Mouse (Mus musculus): Measurements from ENCODE around the gene Lypd5.
A peak's percentile ranks its signal among the peaks of the same experiment; 100 is the strongest.

Lypd5 gene

DNA sequence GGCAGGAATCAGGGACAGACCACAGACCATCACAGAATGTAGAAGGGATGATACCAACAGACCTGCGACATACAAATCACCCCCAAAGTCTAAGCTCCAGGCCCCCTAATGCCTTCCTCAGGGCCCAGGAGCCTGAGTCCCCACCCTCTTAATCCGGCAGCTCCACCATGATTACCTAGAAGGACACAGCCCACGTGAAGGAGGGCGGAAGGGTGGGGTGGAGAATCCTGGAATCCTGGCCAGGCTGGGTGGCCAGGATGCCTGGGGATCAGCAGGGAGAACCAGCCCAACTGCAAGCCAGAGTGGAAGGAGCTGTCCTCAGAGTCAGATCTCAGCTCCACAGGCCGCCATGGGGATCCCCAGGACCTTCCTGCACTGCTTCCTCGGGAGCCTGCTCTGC, at the start of gene Lypd5:
Gene Lypd5 (plus strand): TSS at position 301 of the 400 bp plus-strand sequence.
- no peak for DNase-seq (ENCODE audit: low spot score in 2 of 2)

DNA sequence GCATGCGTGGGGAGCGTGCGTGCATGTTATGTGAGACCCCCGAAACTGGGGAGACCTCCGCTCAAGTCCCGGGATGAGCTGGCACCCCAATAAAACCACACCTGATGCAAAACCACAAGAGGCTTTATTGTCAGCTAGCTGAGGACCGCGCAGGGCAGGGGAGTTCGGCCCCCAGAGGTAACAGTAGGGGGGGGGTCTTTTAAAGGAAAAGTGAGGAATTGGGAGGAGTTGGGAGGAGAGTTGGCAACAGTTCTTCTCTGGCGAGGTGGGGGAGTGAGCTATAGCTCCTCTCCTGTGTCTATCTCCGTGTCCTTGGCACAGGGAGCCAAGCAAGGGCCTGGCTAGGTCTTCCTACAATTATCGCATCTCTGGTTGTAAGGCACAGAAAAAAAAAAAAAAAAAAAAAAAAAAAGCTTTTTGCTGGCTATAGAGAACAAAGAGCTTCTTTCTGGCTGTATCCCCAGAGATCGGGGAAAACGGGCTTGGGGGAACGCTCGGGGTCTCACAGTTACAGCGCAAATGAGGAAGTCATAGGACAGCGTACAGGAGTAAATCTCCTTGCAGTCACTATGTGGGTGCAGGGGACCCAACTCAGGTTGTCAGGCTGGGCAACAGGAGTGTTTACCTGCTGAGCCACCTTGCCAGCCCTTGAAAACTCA, 49.0 kb upstream of the Lypd5 start:
- DNase-seq (ENCODE audit: low spot score in 2 of 2): no peak

DNA sequence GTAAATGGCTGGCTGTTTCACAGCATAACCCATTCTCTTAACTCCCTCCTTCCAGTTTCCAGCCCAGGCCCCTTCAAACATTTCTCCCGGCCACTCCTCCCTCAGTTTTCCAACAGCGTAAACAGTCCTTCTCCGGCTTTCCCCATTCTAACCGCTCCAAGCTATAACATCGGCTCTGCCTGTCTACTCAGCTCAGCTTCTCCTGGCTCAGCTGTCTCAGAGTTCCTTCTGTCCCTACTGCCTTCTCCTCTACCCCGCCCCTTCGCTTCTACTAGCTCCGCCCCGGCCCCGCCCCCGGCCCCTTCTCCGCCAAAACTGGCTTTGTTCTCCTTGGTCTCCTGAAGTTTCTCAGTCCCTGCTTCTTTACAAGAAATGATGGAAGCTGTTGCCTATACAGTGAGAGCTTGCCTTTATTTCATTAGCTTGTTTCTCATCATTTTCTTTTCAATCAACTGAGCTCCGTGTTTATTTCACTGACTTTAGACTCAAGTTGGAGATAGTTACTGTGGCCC, 48.2 kb upstream of the Lypd5 start, which contains the start of gene Zfp61:
Gene Zfp61 (minus strand): TSS at position 462 of the 512 bp plus-strand sequence.
- no peak for DNase-seq (ENCODE audit: low spot score in 2 of 2)

DNA sequence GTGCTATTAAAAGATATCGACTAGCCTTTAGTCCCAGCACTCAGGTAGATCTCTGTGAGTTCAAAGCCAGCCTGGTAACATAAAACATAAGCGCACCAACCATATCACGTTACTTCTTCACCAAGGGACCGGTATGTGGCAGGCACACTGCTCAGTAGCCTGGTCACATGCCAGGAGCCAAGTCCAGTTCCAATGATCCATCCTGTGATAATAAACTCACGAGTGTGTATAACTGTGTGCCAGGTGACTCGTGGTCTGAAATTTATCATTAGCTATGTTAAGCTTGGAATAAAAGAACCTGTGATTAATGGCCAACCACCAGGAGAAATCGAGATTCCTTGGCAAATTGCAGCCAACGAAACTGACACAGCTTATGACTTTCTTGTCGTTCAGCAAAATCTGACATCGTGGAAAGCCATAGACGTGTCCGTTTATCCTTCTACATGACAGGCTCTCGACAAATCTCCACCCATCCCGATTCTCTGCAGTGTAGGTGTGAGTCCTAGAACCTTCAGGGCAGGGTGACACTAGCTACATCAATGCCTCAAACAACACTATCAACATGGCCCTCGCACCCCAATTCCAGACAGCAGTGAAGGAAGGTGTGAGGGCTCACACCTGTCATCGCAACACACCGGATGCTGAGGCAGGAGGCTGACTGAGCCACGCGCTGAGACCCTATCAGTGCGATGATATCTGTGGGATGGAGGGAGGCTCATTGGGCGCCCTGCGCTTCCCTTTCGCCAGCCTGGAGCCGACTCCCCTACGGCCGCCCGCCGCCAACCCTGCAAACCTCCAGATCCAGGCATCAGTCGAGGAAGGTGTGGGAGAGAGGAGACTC, 33.0 kb upstream of the Lypd5 start:
- no peak for DNase-seq (ENCODE audit: low spot score in 2 of 2)

DNA sequence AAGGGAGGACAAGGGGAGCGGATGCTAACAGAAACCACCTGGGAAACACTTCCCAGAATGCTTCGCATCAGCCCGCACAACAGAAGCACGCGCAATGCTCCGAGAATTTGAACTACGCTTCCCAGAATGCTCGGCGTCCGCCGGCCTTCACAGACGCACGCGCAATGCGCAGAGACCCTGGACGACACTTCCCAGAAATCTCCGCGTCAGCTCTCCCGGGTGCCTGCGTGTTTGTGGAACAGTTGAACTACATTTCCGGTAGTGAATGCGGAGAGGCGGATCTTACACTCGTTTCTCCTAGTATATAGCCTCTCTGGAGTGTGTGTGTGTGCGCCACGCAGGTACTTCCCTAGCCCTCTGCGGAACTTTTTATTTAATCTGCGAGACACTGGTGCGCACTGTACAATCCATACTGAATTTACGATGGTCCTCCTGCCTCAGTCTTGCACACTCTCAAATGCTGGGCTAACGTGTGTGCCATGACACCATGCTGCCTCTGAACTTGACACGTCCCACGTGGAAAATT, 32.4 kb upstream of the Lypd5 start, which contains the start of gene Zfp94:
Gene Zfp94 (minus strand): TSS at position 100 of the 526 bp plus-strand sequence.
- DNase-seq (ENCODE audit: low spot score in 2 of 2): peak; percentile 84 to 96

DNA sequence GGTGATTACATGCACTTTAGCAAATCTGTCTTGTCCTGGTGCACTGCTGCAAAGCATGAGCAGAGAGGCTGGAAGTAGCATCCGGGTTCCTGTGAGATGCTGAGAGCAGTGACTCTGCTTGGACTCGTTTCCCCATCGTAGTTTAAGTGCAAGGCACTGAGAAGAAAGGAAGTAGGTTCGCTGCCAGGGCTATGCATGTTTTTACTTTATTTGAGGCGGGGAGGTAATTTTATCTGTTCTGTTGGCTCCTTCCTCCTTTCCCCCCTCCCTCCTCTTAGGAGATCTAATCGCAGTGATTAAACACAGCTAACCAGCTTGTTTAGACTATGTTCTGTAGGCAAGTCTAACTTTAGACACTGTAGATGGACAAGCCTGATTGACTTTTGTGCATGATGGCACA, 30.1 kb upstream of the Lypd5 start:
- peak in 1 of 2 experiments; percentile 37 for DNase-seq (ENCODE audit: low spot score in 2 of 2)

DNA sequence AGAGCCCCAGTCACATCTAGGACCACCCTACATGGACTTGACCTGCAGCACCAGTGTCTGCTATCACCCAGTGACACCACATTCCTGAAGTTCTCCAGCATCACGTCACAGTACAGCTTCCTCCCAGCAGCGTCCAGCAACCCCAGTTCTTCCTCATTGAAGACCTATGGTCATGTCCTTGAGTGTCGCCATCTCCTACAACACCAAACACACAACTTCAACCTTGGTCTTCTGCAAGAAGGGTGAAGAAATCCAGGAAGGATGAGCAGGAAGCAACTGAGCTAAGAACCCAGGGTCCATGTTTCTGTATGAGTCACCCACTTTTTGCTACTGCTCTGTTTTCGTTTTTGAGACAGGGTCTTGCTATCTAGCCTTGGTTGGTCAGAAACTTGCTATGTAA, 26.4 kb upstream of the Lypd5 start:
- DNase-seq (ENCODE audit: low spot score in 2 of 2): no peak

DNA sequence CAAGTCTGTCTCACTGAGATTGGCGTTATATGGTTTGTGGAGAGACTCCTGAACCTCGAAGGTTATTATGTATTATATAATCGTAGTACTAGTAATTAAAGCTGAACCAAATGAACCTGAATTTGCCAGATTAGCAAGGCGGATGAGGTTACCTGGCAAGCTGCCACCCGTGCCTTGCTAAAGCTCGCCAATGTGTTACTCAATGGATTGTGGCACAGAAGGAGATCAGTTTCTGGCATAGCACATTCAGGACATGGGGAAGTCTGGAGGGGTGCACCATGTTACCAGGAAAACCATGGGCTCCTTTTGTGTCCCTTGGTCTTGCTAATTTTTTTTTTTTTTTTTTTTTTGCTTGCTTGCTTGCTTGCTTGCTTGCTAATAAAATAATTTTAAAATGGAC, 23.8 kb upstream of the Lypd5 start:
- DNase-seq (ENCODE audit: low spot score in 2 of 2): no peak

DNA sequence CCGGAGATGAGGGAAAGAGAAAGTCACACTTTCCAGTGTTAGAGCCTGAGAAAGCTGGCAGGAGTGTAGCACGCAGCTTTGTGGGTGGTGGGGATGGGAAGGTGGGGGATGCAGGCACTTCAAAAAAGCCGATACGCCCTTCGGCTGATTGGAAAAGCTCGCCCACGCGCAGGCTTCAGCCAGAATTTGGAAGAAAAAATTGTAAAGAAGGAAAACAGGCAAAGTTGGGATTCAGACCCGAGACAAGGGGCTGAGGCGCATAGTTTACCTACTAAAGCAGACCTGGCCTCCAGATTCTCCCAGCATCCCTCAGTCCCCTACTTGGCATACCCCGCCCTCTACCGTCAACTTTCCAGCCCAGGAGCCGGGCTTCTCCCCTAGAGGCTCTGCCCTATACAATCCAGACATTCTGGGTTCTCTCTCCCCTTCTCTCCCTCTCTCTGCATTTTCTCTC, 23.3 kb upstream of the Lypd5 start:
- no peak for DNase-seq (ENCODE audit: low spot score in 2 of 2)

DNA sequence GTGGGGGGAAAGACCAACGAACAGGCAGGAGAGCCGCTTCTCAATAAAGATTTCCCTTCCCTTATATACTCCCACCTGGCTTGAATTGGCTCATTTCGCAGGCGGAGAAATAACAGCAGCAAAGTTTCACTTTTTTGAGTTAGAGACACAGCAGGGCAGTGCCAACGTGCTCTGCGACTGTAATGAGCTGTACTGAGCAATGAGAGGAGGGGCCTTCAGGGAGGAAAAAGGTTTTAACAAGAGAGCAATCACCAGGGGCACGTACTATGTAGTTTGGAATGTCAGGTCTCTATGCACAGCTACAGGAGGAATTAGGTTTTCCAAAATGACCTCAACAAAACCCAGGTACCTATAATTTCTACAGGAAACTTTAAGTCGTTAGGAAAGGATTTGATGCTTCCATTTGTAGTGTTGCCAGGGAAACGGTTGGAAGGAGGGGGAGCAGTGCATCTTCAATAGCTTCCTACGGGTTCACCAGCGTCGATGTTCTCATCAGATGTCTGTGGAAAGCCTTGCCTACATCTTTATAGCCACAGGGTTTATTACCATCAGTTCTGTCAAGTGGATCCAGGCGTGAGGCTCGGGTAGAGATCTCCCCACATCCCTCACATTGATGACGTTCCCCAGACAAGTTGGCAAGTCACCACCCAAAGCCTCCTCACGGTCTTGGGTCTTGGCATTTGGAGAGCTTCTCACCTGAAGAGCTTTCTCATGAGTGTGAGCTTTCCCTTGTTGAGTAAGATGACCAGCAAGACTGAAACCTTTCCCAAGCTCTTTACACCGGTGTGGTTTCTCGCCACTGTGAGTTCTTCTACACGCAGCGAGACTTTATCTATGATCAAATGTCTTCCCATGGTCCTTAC, 22.5 kb upstream of the Lypd5 start:
- no peak for DNase-seq (ENCODE audit: low spot score in 2 of 2)

DNA sequence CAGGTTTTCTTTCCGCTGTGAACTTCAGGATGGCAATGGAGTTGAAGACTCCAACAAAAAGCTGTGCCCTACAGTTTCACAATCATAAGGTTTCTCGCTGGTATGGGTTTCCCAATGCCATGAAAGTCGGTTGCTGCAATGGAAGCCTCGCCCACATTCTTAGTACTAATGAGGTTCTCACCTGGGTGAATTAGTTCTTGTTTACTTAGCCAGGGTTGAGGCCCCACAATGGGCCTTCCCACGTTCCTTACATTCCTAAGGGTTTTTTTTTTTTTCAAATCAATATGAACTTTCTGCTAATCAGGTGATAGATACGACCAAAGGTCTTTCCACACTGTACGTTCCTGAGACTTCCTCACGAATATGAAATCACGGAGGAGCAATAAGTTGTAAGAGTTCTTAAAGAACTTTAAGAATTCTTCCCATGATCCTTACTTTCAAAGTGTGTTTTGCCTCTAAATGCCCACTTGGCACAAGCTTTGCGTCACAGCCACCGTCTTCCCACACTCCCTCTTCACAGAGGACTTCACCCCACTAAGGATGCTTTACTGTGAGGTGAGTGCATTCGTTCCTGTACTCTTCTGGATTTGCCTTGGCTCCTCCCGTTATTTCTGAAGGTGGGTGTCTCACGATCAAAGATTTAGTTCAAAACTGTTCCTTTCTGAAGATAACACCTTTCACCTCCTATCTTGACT, 21.6 kb upstream of the Lypd5 start:
- DNase-seq (ENCODE audit: low spot score in 2 of 2): no peak

DNA sequence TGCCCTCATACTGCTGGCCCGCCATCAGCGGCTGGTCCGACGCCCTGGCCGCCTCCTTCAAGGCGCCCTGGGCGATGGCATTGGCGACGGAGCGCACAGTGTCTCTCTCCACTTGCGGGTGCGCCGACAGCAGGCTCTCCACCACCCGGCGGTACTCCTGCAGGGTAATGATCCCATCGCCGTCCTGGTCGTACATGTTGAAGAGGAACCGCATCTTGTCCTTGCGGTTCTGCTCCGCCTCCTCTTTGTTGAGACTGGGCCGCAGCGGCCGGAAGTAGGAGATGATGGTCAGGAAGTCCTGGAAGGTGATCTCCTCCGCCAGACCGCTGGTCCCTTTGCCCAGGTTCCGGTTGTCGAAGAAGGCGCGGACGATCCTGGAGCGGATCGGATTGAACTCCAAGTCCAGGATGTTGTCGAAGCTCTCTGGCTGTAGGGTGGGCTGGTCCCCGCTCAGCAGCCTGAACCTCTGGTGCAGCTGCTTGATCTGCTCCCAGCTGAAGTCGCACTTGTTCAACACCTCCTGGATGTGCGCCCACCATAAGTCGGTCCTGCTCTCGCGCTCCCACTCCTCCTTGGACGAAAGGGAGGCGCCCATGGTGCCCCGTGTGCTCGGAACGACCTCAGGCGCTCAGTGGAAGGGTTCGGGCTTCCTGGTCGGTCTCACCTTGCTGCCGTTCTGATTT, 15.6 kb upstream of the Lypd5 start, which contains the start of gene Tescl:
Gene Tescl (minus strand): TSS at position 633 of the 683 bp plus-strand sequence.
- DNase-seq (ENCODE audit: low spot score in 2 of 2): peak in 1 of 2 experiments; percentile 30

DNA sequence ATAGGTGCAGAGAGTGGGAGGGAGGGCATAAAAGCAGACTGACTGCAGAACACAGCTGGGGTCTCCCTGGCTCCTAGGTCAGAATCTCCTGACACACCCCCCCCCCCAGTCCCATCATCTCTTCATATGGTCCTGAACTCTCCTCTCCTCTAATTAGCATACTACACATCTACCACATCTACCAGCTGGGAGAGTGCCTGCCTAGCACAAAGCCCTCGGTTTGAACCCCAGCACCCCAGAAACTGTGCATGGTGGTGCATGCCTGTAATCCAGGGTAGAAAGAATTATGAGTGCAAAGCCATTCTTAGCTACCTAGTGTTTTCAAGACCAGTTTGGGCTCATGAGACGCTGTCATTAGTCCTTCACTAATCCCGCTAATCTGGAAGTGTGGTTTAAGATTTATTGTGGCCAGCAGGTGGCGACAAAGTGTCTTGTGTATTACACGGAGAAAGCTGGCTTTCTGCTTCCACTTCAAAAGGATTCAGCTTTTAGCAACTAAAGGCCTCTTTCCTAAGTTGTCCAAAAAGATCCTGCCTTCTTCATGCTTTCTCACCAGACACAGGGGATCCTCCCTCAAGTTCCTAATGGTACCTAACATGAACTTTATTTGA, 13.2 kb upstream of the Lypd5 start:
- DNase-seq (ENCODE audit: low spot score in 2 of 2): peak in 1 of 2 experiments; percentile 56

DNA sequence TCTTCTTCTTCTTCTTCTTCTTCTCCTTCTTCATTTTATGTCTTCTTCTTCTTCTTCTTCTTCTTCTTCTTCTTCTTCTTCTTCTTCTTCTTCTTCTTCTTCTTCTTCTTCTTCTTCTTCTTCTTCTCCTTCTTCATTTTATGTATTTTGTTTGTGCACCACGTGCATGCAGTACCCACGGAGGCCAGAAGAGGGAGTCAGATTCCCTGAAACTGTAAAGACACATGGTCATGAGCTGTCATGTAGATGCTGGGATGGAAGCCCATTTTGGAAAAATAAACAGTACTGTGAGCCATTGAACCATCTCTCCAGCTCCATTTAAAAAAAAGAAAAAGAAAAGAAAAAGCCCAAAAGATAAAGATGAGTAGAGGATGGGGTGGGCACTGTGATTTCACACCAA, 10.8 kb upstream of the Lypd5 start:
- DNase-seq (ENCODE audit: low spot score in 2 of 2): no peak

DNA sequence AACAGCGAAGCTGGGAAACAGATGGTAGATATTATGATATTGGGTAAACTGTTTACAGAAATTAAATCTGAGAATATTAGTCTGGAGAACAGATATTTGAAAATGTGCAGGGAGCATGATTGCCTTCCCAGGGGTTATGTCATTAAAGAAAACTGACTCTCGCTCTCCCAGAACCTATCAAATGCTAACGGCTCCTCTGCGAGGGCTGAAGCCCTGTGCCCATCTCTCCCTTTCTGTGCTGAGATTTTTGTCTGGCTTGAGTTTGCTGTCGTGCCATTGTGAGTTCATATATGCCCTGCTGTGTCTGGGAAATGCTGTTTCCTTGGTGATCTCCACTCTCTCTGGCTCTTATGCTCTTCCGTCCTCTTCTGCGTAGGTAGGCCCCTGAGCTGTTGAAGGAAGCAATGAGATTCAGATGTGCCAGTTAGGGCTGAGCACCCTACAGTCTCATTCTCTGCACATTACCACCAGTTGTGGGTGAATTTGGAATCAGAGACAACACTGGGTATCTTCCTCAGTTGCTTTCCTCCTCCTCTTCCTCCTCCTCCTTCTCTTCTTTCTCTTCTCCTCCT, 5.2 kb upstream of the Lypd5 start:
- DNase-seq (ENCODE audit: low spot score in 2 of 2): no peak

DNA sequence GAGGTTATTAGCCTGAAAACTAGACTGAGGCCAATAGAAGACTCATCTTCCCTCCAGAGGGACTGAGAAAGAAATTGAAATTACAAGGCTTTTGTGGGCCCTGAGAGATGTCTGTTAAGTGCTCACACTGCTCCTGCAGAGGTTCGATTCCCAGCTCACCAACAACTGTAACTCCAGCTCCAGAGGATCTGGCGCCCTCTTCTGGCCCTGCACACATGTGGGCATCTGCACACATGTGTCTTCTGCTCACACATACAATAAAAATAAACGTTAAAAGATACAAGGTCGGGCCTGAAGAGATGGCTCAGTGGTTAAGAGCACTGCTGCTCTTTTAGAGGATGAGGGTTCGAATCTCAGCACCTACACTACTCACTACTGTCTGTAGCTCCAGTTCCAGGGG, 2.6 kb upstream of the Lypd5 start:
- no peak for DNase-seq (ENCODE audit: low spot score in 2 of 2)

DNA sequence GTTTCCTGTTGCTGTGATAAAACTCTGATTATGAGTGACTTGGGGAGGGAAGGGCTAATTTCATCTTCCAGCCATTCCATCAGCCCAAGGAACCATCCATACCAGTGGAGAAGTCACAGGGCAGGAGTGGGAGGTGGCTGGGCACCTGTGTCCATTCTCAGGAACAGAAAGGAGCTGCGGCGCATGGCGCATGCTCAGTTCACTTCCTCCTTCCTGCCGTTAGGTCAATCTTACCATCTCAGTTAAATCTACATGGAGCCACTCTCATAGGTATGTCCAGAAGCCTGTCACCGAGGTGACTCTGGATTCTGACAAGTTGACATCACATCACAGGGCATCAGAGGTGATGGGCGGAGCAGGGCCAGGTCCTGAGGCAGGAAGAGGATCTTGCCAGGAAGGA, 6.7 kb downstream of the Lypd5 start:
- DNase-seq (ENCODE audit: low spot score in 2 of 2): no peak

DNA sequence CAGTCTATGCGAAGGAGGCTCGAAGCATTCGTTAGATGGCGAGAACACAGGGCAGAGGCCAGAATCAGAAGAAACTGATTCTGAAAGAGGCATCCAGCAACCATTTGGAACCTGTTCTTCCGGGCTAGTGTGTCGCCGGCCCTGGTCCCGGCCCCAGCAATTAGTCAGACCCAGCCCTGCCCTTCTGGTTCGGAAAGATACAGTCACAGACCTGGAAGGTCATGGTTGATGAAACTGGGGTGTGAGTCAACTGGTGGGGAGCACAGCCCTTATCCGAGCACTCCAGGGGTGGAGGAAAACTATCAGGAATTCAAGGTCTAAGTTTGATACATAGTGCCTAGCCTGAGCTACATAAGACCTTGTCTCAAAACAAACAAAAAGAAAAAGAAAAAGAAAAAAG, 7.1 kb downstream of the Lypd5 start:
- no peak for DNase-seq (ENCODE audit: low spot score in 2 of 2)

DNA sequence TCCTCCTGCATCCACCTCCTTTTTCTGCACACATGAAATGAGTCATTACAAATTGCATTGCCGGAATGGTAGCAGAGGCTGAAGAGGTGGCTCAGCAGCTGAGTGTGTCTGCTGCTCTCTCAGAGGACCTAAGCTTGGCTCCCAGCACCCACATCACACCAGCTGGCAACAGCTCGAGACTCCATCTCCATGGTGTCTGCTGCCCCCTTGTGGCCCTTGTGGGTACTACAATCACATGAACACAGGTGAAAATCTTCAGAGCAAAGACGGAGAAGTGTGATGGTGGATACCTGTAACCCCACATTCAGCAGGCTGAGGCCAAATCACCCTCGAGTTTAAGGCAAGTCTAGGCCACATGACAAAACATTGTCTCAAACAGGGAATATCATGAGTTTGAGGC, 8.9 kb downstream of the Lypd5 start:
- no peak for DNase-seq (ENCODE audit: low spot score in 2 of 2)

Data from urinary bladder, adult 18-20 months (tissue).